Mouse (Mus musculus): ENCODE results near the gene Igfbp4. TPM values are rescaled to one million over a fixed set of nuclear protein-coding genes. Genes with fewer than 3 reads are reported as not detected.

Gene Igfbp4
- polyA plus RNA-seq, 1 experiment from 2014 or later: 832 TPM

DNA sequence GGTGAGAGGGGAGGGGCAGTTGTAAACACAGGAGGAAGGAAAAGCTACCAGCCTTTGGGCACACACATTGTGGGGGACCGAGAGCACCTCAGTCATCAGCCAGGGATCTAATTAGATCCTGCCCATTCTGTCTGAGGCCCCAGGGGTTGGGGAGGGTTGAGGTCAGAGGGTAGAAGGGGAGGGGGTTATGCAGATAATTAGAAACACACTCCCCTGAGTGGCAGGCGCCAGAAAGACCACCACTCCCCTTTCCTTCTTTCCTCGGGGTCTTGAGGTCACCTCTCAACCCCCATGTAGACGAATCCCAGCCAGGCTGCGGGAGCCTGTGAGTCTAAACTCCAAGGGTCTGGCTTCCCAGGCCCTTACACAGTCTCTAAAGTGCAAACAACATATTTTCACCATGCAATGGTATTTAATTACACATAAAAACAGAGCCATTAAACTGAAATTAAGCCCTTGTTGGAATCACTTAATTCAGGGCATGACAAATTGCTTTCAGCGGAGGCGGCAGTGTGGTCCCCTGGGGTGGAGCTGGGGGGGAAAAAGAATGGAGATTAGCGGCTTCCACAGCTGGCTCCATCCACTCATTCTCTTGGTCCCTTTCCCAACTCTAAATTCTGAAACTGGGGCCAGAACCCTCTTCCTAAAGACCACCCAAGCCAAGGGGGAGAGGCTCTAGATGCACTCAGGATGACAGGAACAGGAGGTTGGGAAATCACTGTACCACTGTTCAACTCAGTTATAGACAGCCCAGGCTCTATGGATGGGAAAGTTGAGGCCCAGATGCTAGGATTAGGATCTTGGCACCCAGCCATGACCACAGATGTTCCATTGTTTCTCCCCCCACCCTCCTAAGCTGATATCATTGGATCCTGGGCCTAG is 14.8 kb downstream of the Igfbp4 start:
- H3K9me3 ChIP-seq (ENCODE audit: low read length): peaks cover 6% of the 10 kb centered on the region
- peak overlapping the region; percentile 82 for H3K27ac ChIP-seq (ENCODE audit: low read length)
- H3K27me3 ChIP-seq (ENCODE audit: insufficient read depth, low read length): no peaks in the 10 kb centered on the region
- H3K4me2 ChIP-seq (replicated peaks; ENCODE audit: low read depth, low read length): no peak overlapping the region
- WGBS: 12% methylated on average over 8 of the region's 8 CpGs
- H3K4me1 ChIP-seq (ENCODE audit: insufficient read depth, low read length): peaks cover 19% of the 10 kb centered on the region
- peak; percentile 76 for ATAC-seq (ENCODE audit: low FRiP score, low TSS enrichment)
- peaks cover 20% of the 10 kb centered on the region for H3K36me3 ChIP-seq (ENCODE audit: insufficient read depth, low read length)
- no peak overlapping the region for H3K9ac ChIP-seq (replicated peaks; ENCODE audit: low read length)
- H3K4me3 ChIP-seq (ENCODE audit: low read length): no peak overlapping the region

DNA sequence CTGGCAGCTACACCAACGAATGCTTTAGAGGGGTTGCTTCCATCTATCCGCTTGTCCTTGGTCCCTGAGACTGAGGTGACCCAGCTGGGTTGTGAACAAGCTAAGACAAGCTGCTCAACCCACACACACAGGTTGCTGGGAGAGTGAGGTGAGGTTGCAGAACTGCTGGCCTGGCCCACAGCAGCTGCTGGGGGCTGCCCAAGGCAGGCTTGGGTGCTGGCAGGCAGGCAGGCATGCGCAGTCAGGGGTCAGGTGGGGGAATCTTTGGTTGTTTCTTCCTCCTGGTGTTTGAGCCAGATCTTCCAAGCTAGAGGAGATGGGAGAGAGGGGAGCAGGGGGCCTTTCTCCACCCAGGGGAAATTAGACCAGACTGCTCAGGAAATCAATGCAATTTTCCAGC is 19.4 kb downstream of the Igfbp4 start:
- WGBS: 71% methylated on average over 3 of the region's 3 CpGs
- Histone ChIP-seq H3K4me2 (replicated peaks; ENCODE audit: low read depth, low read length) (no peak overlapping the region), H3K27me3 (ENCODE audit: insufficient read depth, low read length) (no peaks in the 10 kb centered on the region), H3K9ac (replicated peaks; ENCODE audit: low read length) (no peak overlapping the region), H3K27ac (ENCODE audit: low read length) (no peak overlapping the region), H3K4me3 (ENCODE audit: low read length) (no peak overlapping the region), H3K9me3 (ENCODE audit: low read length) (peaks cover 6% of the 10 kb centered on the region), H3K4me1 (ENCODE audit: insufficient read depth, low read length) (peaks cover 11% of the 10 kb centered on the region), H3K36me3 (ENCODE audit: insufficient read depth, low read length) (no peaks in the 10 kb centered on the region)
- ATAC-seq (ENCODE audit: low FRiP score, low TSS enrichment): no peak

DNA sequence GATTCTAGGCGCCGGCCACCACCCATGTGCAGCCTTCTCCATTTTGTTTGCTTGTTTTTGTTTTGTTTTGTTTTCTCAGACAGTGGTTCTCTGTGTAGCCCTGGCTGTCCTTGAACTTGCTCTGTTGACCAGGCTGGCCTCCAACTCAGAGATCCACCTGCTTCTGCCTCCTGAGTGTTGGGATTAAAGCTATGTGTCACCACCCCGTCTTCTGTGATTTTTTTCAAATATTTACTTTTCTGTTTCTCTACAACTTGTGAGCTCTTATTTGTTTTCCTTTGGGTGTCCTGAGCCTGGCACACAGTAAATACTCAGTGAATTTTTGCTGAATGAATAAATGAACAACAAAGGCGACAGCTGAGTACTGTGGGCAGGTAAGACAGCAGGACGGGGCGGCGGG is 21.6 kb downstream of the Igfbp4 start:
- Histone ChIP-seq H3K9ac (replicated peaks; ENCODE audit: low read length) (no peak overlapping the region), H3K4me3 (ENCODE audit: low read length) (no peak overlapping the region), H3K36me3 (ENCODE audit: insufficient read depth, low read length) (no peaks in the 10 kb centered on the region), H3K27ac (ENCODE audit: low read length) (no peak overlapping the region), H3K9me3 (ENCODE audit: low read length) (peaks cover 6% of the 10 kb centered on the region), H3K4me2 (replicated peaks; ENCODE audit: low read depth, low read length) (no peak overlapping the region), H3K4me1 (ENCODE audit: insufficient read depth, low read length) (peaks cover 4% of the 10 kb centered on the region; the same call in 1 of the 2 replicates), H3K27me3 (ENCODE audit: insufficient read depth, low read length) (no peaks in the 10 kb centered on the region)
- no peak for ATAC-seq (ENCODE audit: low FRiP score, low TSS enrichment)
- 86% methylated on average over 7 of the region's 7 CpGs for WGBS

DNA sequence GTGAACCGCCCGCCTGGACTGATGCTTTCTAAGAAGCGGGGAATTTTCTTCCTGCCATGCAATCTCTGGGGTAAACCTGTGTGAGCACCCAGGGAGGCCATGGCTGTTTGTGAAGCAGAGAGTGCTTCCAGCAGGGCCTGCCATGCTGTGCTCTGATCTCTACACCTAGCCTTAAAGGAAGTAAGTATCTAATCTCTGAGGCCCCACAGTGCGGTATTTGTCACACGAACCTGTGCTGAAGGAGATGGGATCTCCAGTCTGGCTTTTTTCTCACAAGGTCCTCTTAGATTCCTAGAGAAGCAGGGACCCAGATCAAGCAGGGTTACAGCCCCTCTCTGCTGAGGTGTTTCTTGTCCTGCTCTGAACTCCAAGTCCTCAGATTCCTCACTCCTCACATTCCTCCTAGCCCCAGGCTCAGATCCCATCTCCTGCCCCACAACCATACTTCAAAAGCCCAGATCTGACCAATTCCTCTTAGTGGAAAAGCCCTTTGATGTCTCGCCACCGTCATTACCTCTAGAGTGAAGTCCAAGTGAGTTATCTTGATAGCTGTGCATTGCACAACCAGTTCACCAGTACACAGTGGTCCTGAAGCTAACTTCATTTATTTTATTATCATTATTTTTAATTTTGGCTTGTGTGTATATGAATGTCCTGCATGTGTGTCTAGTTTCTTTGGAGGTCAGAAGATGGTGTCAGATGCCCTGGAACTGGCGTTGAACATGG is 22.5 kb downstream of the Igfbp4 start:
- 50% methylated on average over 8 of the region's 8 CpGs for WGBS
- no peak overlapping the region for H3K9ac ChIP-seq (replicated peaks; ENCODE audit: low read length)
- no peak for ATAC-seq (ENCODE audit: low FRiP score, low TSS enrichment)
- no peaks in the 10 kb centered on the region for H3K36me3 ChIP-seq (ENCODE audit: insufficient read depth, low read length)
- no peak overlapping the region for H3K27ac ChIP-seq (ENCODE audit: low read length)
- no peak overlapping the region for H3K4me3 ChIP-seq (ENCODE audit: low read length)
- peaks cover 4% of the 10 kb centered on the region; the same call in 1 of the 2 replicates for H3K4me1 ChIP-seq (ENCODE audit: insufficient read depth, low read length)
- H3K27me3 ChIP-seq (ENCODE audit: insufficient read depth, low read length): no peaks in the 10 kb centered on the region
- H3K4me2 ChIP-seq (replicated peaks; ENCODE audit: low read depth, low read length): no peak overlapping the region
- peaks cover 6% of the 10 kb centered on the region for H3K9me3 ChIP-seq (ENCODE audit: low read length)

- H3K9me3 ChIP-seq (ENCODE audit: low read length): no peaks in the 10 kb centered on the region
- no peak overlapping the region for H3K9ac ChIP-seq (replicated peaks; ENCODE audit: low read length)
- no peaks in the 10 kb centered on the region for H3K36me3 ChIP-seq (ENCODE audit: insufficient read depth, low read length)
- H3K4me2 ChIP-seq (replicated peaks; ENCODE audit: low read depth, low read length): no peak overlapping the region
- 0 out of 2 replicates have a peak, but pooled peaks have one; percentile 4 for ATAC-seq (ENCODE audit: low FRiP score, low TSS enrichment)
- H3K4me3 ChIP-seq (ENCODE audit: low read length): no peak overlapping the region
- 0 out of 2 replicates have a peak overlapping the region, but pooled peaks have one; percentile 48 for H3K27ac ChIP-seq (ENCODE audit: low read length)
- H3K4me1 ChIP-seq (ENCODE audit: insufficient read depth, low read length): peaks cover 7% of the 10 kb centered on the region
- no peaks in the 10 kb centered on the region for H3K27me3 ChIP-seq (ENCODE audit: insufficient read depth, low read length)
- 85% methylated on average over 3 of the region's 3 CpGs for WGBS
Measured at GRCm38 (mm10) chr11:99065353-99065752, 24.3 kb downstream of the Igfbp4 start.

GRCm38 (mm10) chr11:99065979-99066378 is 24.9 kb downstream of the Igfbp4 start:
- H3K4me3 ChIP-seq (ENCODE audit: low read length): no peak overlapping the region
- no peaks in the 10 kb centered on the region for H3K27me3 ChIP-seq (ENCODE audit: insufficient read depth, low read length)
- H3K27ac ChIP-seq (ENCODE audit: low read length): peak overlapping the region; percentile 48
- ATAC-seq (ENCODE audit: low FRiP score, low TSS enrichment): peak; percentile 69; the same call in 1 of the 2 replicates
- no peak overlapping the region for H3K4me2 ChIP-seq (replicated peaks; ENCODE audit: low read depth, low read length)
- H3K9me3 ChIP-seq (ENCODE audit: low read length): no peaks in the 10 kb centered on the region
- no peak overlapping the region for H3K9ac ChIP-seq (replicated peaks; ENCODE audit: low read length)
- H3K4me1 ChIP-seq (ENCODE audit: insufficient read depth, low read length): peaks cover 7% of the 10 kb centered on the region
- 11% methylated on average over 2 of the region's 2 CpGs for WGBS
- no peaks in the 10 kb centered on the region for H3K36me3 ChIP-seq (ENCODE audit: insufficient read depth, low read length)

GRCm38 (mm10) chr11:99067591-99067990 is 26.5 kb downstream of the Igfbp4 start:
- Histone ChIP-seq H3K27me3 (ENCODE audit: insufficient read depth, low read length) (no peaks in the 10 kb centered on the region), H3K9ac (replicated peaks; ENCODE audit: low read length) (no peak overlapping the region), H3K4me3 (ENCODE audit: low read length) (no peak overlapping the region), H3K9me3 (ENCODE audit: low read length) (no peaks in the 10 kb centered on the region), H3K4me1 (ENCODE audit: insufficient read depth, low read length) (peaks cover 15% of the 10 kb centered on the region), H3K4me2 (replicated peaks; ENCODE audit: low read depth, low read length) (no peak overlapping the region), H3K27ac (ENCODE audit: low read length) (no peak overlapping the region), H3K36me3 (ENCODE audit: insufficient read depth, low read length) (no peaks in the 10 kb centered on the region)
- WGBS: 88% methylated on average over 8 of the region's 8 CpGs
- no peak for ATAC-seq (ENCODE audit: low FRiP score, low TSS enrichment)

- no peak overlapping the region for H3K4me3 ChIP-seq (ENCODE audit: low read length)
- no peaks in the 10 kb centered on the region for H3K27me3 ChIP-seq (ENCODE audit: insufficient read depth, low read length)
- H3K36me3 ChIP-seq (ENCODE audit: insufficient read depth, low read length): no peaks in the 10 kb centered on the region
- WGBS: 83% methylated on average over 5 of the region's 5 CpGs
- no peaks in the 10 kb centered on the region for H3K9me3 ChIP-seq (ENCODE audit: low read length)
- H3K4me1 ChIP-seq (ENCODE audit: insufficient read depth, low read length): peaks cover 15% of the 10 kb centered on the region
- no peak overlapping the region for H3K27ac ChIP-seq (ENCODE audit: low read length)
- no peak overlapping the region for H3K4me2 ChIP-seq (replicated peaks; ENCODE audit: low read depth, low read length)
- no peak overlapping the region for H3K9ac ChIP-seq (replicated peaks; ENCODE audit: low read length)
- ATAC-seq (ENCODE audit: low FRiP score, low TSS enrichment): no peak
Measured at GRCm38 (mm10) chr11:99068455-99068854, 27.4 kb downstream of the Igfbp4 start.

GRCm38 (mm10) chr11:99071866-99072265 is 30.8 kb downstream of the Igfbp4 start:
- H3K4me3 ChIP-seq (ENCODE audit: low read length): no peak overlapping the region
- no peaks in the 10 kb centered on the region for H3K36me3 ChIP-seq (ENCODE audit: insufficient read depth, low read length)
- H3K9me3 ChIP-seq (ENCODE audit: low read length): no peaks in the 10 kb centered on the region
- H3K4me1 ChIP-seq (ENCODE audit: insufficient read depth, low read length): peaks cover 14% of the 10 kb centered on the region
- no peaks in the 10 kb centered on the region for H3K27me3 ChIP-seq (ENCODE audit: insufficient read depth, low read length)
- ATAC-seq (ENCODE audit: low FRiP score, low TSS enrichment): peak; percentile 58; the same call in 1 of the 2 replicates
- H3K9ac ChIP-seq (replicated peaks; ENCODE audit: low read length): no peak overlapping the region
- H3K27ac ChIP-seq (ENCODE audit: low read length): no peak overlapping the region
- H3K4me2 ChIP-seq (replicated peaks; ENCODE audit: low read depth, low read length): no peak overlapping the region
- 7% methylated on average over 6 of the region's 6 CpGs for WGBS

GRCm38 (mm10) chr11:99073781-99074180 is 32.7 kb downstream of the Igfbp4 start:
- Histone ChIP-seq H3K9me3 (ENCODE audit: low read length) (no peaks in the 10 kb centered on the region), H3K4me3 (ENCODE audit: low read length) (no peak overlapping the region), H3K4me1 (ENCODE audit: insufficient read depth, low read length) (peaks cover 15% of the 10 kb centered on the region), H3K27ac (ENCODE audit: low read length) (no peak overlapping the region), H3K36me3 (ENCODE audit: insufficient read depth, low read length) (no peaks in the 10 kb centered on the region), H3K4me2 (replicated peaks; ENCODE audit: low read depth, low read length) (no peak overlapping the region), H3K27me3 (ENCODE audit: insufficient read depth, low read length) (no peaks in the 10 kb centered on the region), H3K9ac (replicated peaks; ENCODE audit: low read length) (no peak overlapping the region)
- ATAC-seq (ENCODE audit: low FRiP score, low TSS enrichment): no peak
- 60% methylated on average over 5 of the region's 5 CpGs for WGBS

Data from kidney, embryonic 16.5 days (tissue).